23 mouse cellular contexts compared by ENCODE assay signal in genomic region chr11:81942167-81942566, GRCm38 (mm10). TPM values are rescaled to one million over a fixed set of nuclear protein-coding genes. Genes with fewer than 3 reads are reported as not detected.
DNase-seq lines count a peak whose midpoint lies in the region; ATAC-seq and TF ChIP-seq lines count a peak whose summit lies in the region.
"Had no signal": no experiment of that assay in that cellular context is flagged by ENCODE, and none has a peak within 500 bp of the region (broad histone marks: within the 10 kb centered on the region; RNA-seq: fewer than 3 reads in every experiment).

No protein-coding gene starts in this region.

- peak overlapping the region; percentile 75; the same call in 1 of the 2 replicates for H3K27ac ChIP-seq in gastrocnemius, adult 2 months
- H3K27ac ChIP-seq in heart, postnatal 0 days (ENCODE audit: low read depth) = no peak overlapping the region
- H3K27ac ChIP-seq in heart, embryonic 12.5 days (ENCODE audit: poor library complexity, severe bottlenecking) = no peak overlapping the region
- peak overlapping the region; percentile 54 for H3K27ac ChIP-seq in olfactory bulb, adult 2 months (ENCODE audit: insufficient read depth, low read depth, low read length)
- H3K27ac ChIP-seq in midbrain, embryonic 13.5 days = no peak overlapping the region
- no peak overlapping the region for H3K27ac ChIP-seq in lung, postnatal 0 days (ENCODE audit: low read length)
- H3K27ac ChIP-seq: forebrain, embryonic 12.5 days; midbrain, embryonic 10.5 days; stomach, embryonic 15.5 days had no signal

- no peak for TF ChIP-seq CTCF in gastrocnemius, adult 2 months (IDR thresholded peaks at IDR 0.05)
- no peak for TF ChIP-seq CTCF in heart, postnatal 0 days (IDR thresholded peaks at IDR 0.05; ENCODE audit: low read depth)
- no peak for TF ChIP-seq CTCF in olfactory bulb, adult 2 months (IDR thresholded peaks at IDR 0.05; ENCODE audit: insufficient read depth, low read depth, low read length)
- no peak for TF ChIP-seq CTCF in lung, postnatal 0 days (IDR thresholded peaks at IDR 0.05)

- no peaks in the 10 kb centered on the region for H3K9me3 ChIP-seq in heart, postnatal 0 days (replicated peaks; ENCODE audit: control insufficient read depth, low read length)
- 0 out of 2 replicates have a peak, but pooled peaks cover under 1% of the 10 kb centered on the region for H3K9me3 ChIP-seq in heart, embryonic 12.5 days (replicated peaks)
- no peaks in the 10 kb centered on the region for H3K9me3 ChIP-seq in midbrain, embryonic 13.5 days
- no peaks in the 10 kb centered on the region for H3K9me3 ChIP-seq in lung, postnatal 0 days (ENCODE audit: low read length)
- H3K9me3 ChIP-seq: forebrain, embryonic 12.5 days; midbrain, embryonic 10.5 days; stomach, embryonic 15.5 days had no signal

- peak; percentile 58 for DNase-seq in gastrocnemius, adult 2 months
- no peak for DNase-seq in gastrocnemius, postnatal 4 days (ENCODE audit: low spot score in 2 of 2)
- peak; percentile 6 for DNase-seq in heart, postnatal 0 days (ENCODE audit: low spot score)
- peak; percentile 84 for DNase-seq in adrenal gland, adult 8-10 months
- no peak for DNase-seq in lung, postnatal 0 days (ENCODE audit: low spot score)
- DNase-seq: cerebellum, adult 11 months; cerebellum, postnatal 25 days; layer of hippocampus, postnatal 36 days; lung, adult 18-20 months; lung, postnatal 4 days; retina, postnatal 1 day; thymus, adult 2 months had no signal

- 33% methylated on average over 1 of the region's 1 CpGs for WGBS in heart, postnatal 0 days
- 29% methylated on average over 1 of the region's 1 CpGs for WGBS in heart, embryonic 12.5 days
- 27% methylated on average over 1 of the region's 1 CpGs for WGBS in olfactory bulb, adult 2 months
- 69% methylated on average over 1 of the region's 1 CpGs for WGBS in midbrain, embryonic 13.5 days
- WGBS in lung, postnatal 0 days = 63% methylated on average over 1 of the region's 1 CpGs

- H3K27me3 ChIP-seq in heart, postnatal 0 days (ENCODE audit: control insufficient read depth, insufficient read depth, low read length) = no peaks in the 10 kb centered on the region
- H3K27me3 ChIP-seq in heart, embryonic 12.5 days (replicated peaks) = 0 out of 2 replicates have a peak, but pooled peaks cover 6% of the 10 kb centered on the region
- H3K27me3 ChIP-seq in midbrain, embryonic 13.5 days = no peaks in the 10 kb centered on the region
- H3K27me3 ChIP-seq in lung, postnatal 0 days (replicated peaks; ENCODE audit: insufficient read depth, low read length) = no peaks in the 10 kb centered on the region
- H3K27me3 ChIP-seq: forebrain, embryonic 12.5 days; stomach, embryonic 15.5 days had no signal

- H3K4me2 ChIP-seq in heart, postnatal 0 days (ENCODE audit: low read depth, low read length) = no peak overlapping the region
- H3K4me2 ChIP-seq in heart, embryonic 12.5 days = no peak overlapping the region
- H3K4me2 ChIP-seq in midbrain, embryonic 13.5 days (replicated peaks) = no peak overlapping the region
- no peak overlapping the region for H3K4me2 ChIP-seq in lung, postnatal 0 days (replicated peaks; ENCODE audit: low read depth, low read length)
- H3K4me2 ChIP-seq: forebrain, embryonic 12.5 days; stomach, embryonic 15.5 days had no signal

- H3K36me3 ChIP-seq in heart, postnatal 0 days (replicated peaks; ENCODE audit: control insufficient read depth, insufficient read depth, low read length) = no peaks in the 10 kb centered on the region
- H3K36me3 ChIP-seq in heart, embryonic 12.5 days = no peaks in the 10 kb centered on the region
- no peaks in the 10 kb centered on the region for H3K36me3 ChIP-seq in midbrain, embryonic 13.5 days
- H3K36me3 ChIP-seq in lung, postnatal 0 days (ENCODE audit: insufficient read depth, low read length) = no peaks in the 10 kb centered on the region
- H3K36me3 ChIP-seq: forebrain, embryonic 12.5 days; midbrain, embryonic 10.5 days; stomach, embryonic 15.5 days had no signal

- no peak for TF ChIP-seq EP300 in heart, postnatal 0 days (IDR thresholded peaks at IDR 0.05; ENCODE audit: low read depth)
- no peak for TF ChIP-seq EP300 in lung, postnatal 0 days (IDR thresholded peaks at IDR 0.05)

- H3K4me1 ChIP-seq in heart, postnatal 0 days (ENCODE audit: control insufficient read depth, insufficient read depth) = no peaks in the 10 kb centered on the region
- H3K4me1 ChIP-seq in heart, embryonic 12.5 days (replicated peaks) = peaks cover 8% of the 10 kb centered on the region; the same call in 1 of the 2 replicates
- H3K4me1 ChIP-seq in olfactory bulb, adult 2 months (ENCODE audit: control insufficient read depth, insufficient read depth, low read length) = peaks cover 11% of the 10 kb centered on the region
- no peaks in the 10 kb centered on the region for H3K4me1 ChIP-seq in midbrain, embryonic 13.5 days (replicated peaks)
- no peaks in the 10 kb centered on the region for H3K4me1 ChIP-seq in lung, postnatal 0 days (ENCODE audit: insufficient read depth, low read depth, low read length)
- H3K4me1 ChIP-seq: forebrain, embryonic 12.5 days; midbrain, embryonic 10.5 days; stomach, embryonic 15.5 days had no signal

- intact Hi-C loops in gastrocnemius, adult 2 months (cut with DNase I) = no loop called here

- H3K4me3 ChIP-seq in gastrocnemius, adult 2 months = no peak overlapping the region
- H3K4me3 ChIP-seq in heart, postnatal 0 days (ENCODE audit: low read depth, low read length) = no peak overlapping the region
- H3K4me3 ChIP-seq in heart, embryonic 12.5 days = no peak overlapping the region
- no peak overlapping the region for H3K4me3 ChIP-seq in olfactory bulb, adult 2 months (ENCODE audit: insufficient read depth, low read depth, low read length)
- no peak overlapping the region for H3K4me3 ChIP-seq in midbrain, embryonic 13.5 days (replicated peaks)
- no peak overlapping the region for H3K4me3 ChIP-seq in lung, postnatal 0 days (ENCODE audit: low read depth, low read length)
- H3K4me3 ChIP-seq: forebrain, embryonic 12.5 days; midbrain, embryonic 10.5 days; stomach, embryonic 15.5 days had no signal

- TF ChIP-seq POLR2A in olfactory bulb, adult 2 months (IDR thresholded peaks at IDR 0.05; ENCODE audit: insufficient read depth, low read depth, low read length) = no peak

- H3K9ac ChIP-seq in heart, postnatal 0 days (replicated peaks; ENCODE audit: low read depth, low read length) = no peak overlapping the region
- no peak overlapping the region for H3K9ac ChIP-seq in heart, embryonic 12.5 days
- no peak overlapping the region for H3K9ac ChIP-seq in midbrain, embryonic 13.5 days (replicated peaks)
- H3K9ac ChIP-seq in lung, postnatal 0 days (replicated peaks; ENCODE audit: low read depth) = no peak overlapping the region
- H3K9ac ChIP-seq: forebrain, embryonic 12.5 days; stomach, embryonic 15.5 days had no signal

- peak; percentile 20; the same call in 1 of the 2 replicates for ATAC-seq in heart, postnatal 0 days (ENCODE audit: insufficient read depth, low read depth)
- ATAC-seq in heart, embryonic 12.5 days (ENCODE audit: insufficient number of reproducible peaks, low FRiP score) = no peak
- no peak for ATAC-seq in midbrain, embryonic 13.5 days
- ATAC-seq in lung, postnatal 0 days = no peak
- ATAC-seq: hindbrain, embryonic 16.5 days; intestine, postnatal 0 days had no signal

RNA-seq across cellular contexts. Expression of gene Asic2, which starts 26.1 kb away (rescaled TPM):
- total RNA-seq in gastrocnemius, adult 2 months (2021) = under 1 TPM in 1 of 2 experiments, not detected in 1; 0.10 TPM
- under 1 TPM in 1 of 2 experiments, not detected in 1; 0.10 TPM for total RNA-seq in gastrocnemius, postnatal 4 days (2021)
- not detected in 2 replicates for total RNA-seq in heart, postnatal 0 days (2014; rRNA removed; ENCODE audit: low replicate concordance)
- polyA plus RNA-seq in heart, postnatal 0 days (2015; fragmentation: Nextera tagmentation; extraction: Ambion mirVana) = not detected in 2 replicates
- polyA plus RNA-seq in heart, embryonic 12.5 days (2016; fragmentation: Nextera tagmentation; extraction: Ambion mirVana) = 0.06 and 0.12 TPM in 2 replicates
- total RNA-seq in adrenal gland, adult 8-10 months (2022) = 1 to 10 TPM; 3.2 to 5.1 (median 4.2) TPM
- polyA plus RNA-seq in olfactory bulb, adult 2 months (2012; ENCODE audit: insufficient read depth, insufficient read length, low replicate concordance, missing spikeins) = not detected in 2 replicates
- 5.0 and 5.2 TPM in 2 replicates for polyA plus RNA-seq in midbrain, embryonic 13.5 days (2015; fragmentation: Nextera tagmentation; extraction: Ambion mirVana)
- polyA plus RNA-seq in lung, postnatal 0 days (2015; fragmentation: Nextera tagmentation; extraction: Ambion mirVana) = 0.05 and 0.06 TPM in 2 replicates
- total RNA-seq: heart, postnatal 10 days; monocyte, adult 5-6 weeks had no signal
- polyA plus RNA-seq: liver, adult 2 months had no signal

Comparison
In these comparisons a context has a peak if more than half of its experiments do, and no peak if none do; other contexts are left out.
1. DNase-seq: peak in gastrocnemius, adult 2 months (single experiment), heart, postnatal 0 days (single experiment) and adrenal gland, adult 8-10 months (single experiment); none in gastrocnemius, postnatal 4 days (0 of 2) and lung, postnatal 0 days (single experiment).
2. H3K27ac ChIP-seq: peak in gastrocnemius, adult 2 months (single experiment) and olfactory bulb, adult 2 months (single experiment); none in heart, postnatal 0 days (single experiment), heart, embryonic 12.5 days (single experiment), midbrain, embryonic 13.5 days (single experiment) and lung, postnatal 0 days (single experiment).